Mouse (Mus musculus): Measurements from ENCODE around the gene Tnp2.
"Not testable (repeated sequence)": the region's sequence is repeated elsewhere in the genome, so short reads cannot be mapped to it uniquely, and the experiment has no call there.

Tnp2 gene

GRCm38 (mm10) chr16:10788271-10788670 is at the start of gene Tnp2:
Tnp2 (minus strand) TSS chr16:10788660.
- no peak for DNase-seq

GRCm38 (mm10) chr16:10837903-10838302 is 49.4 kb upstream of the Tnp2 start:
- DNase-seq, result no peak

- DNase-seq, result no peak
Measured at GRCm38 (mm10) chr16:10837250-10837649, 48.8 kb upstream of the Tnp2 start.

- no peak for DNase-seq
Measured at GRCm38 (mm10) chr16:10836388-10836787, 47.9 kb upstream of the Tnp2 start.

- DNase-seq, result peak; percentile 84
Measured at GRCm38 (mm10) chr16:10834911-10835587, 46.6 kb upstream of the Tnp2 start, which contains the start of gene Rmi2. Rmi2 (plus strand) TSS chr16:10835059.

- no peak for DNase-seq
Measured at GRCm38 (mm10) chr16:10834542-10834910, 46.1 kb upstream of the Tnp2 start.

- DNase-seq, result no peak
Measured at GRCm38 (mm10) chr16:10828461-10828805, 40.0 kb upstream of the Tnp2 start.

- no peak for DNase-seq
Measured at GRCm38 (mm10) chr16:10827766-10828460, 39.5 kb upstream of the Tnp2 start.

- DNase-seq, result no peak
Measured at GRCm38 (mm10) chr16:10827269-10827668, 38.8 kb upstream of the Tnp2 start.

GRCm38 (mm10) chr16:10825840-10826239 is 37.4 kb upstream of the Tnp2 start:
- DNase-seq, result no peak

GRCm38 (mm10) chr16:10824536-10824935 is 36.1 kb upstream of the Tnp2 start:
- no peak for DNase-seq

- DNase-seq, result no peak
Measured at GRCm38 (mm10) chr16:10821387-10821786, 32.9 kb upstream of the Tnp2 start.

GRCm38 (mm10) chr16:10819966-10820365 is 31.5 kb upstream of the Tnp2 start:
- no peak for DNase-seq

GRCm38 (mm10) chr16:10818579-10819135 is 30.2 kb upstream of the Tnp2 start:
- DNase-seq, result no peak

- no peak for DNase-seq
Measured at GRCm38 (mm10) chr16:10814864-10815263, 26.4 kb upstream of the Tnp2 start.

GRCm38 (mm10) chr16:10813726-10814125 is 25.3 kb upstream of the Tnp2 start:
- no peak for DNase-seq

GRCm38 (mm10) chr16:10812865-10813371 is 24.5 kb upstream of the Tnp2 start, which contains the start of gene Gm11172:
Gm11172 (plus strand) TSS chr16:10812915.
- no peak for DNase-seq

GRCm38 (mm10) chr16:10810376-10810775 is 21.9 kb upstream of the Tnp2 start:
- DNase-seq, result peak; percentile 23

GRCm38 (mm10) chr16:10805789-10806527 is 17.5 kb upstream of the Tnp2 start, which contains the start of gene Prm1:
Prm1 (minus strand) TSS chr16:10805839.
- DNase-seq, result no peak

GRCm38 (mm10) chr16:10802420-10802819 is 14.0 kb upstream of the Tnp2 start:
- not testable (repeated sequence) for DNase-seq

- DNase-seq, result no peak
Measured at GRCm38 (mm10) chr16:10796034-10796433, 7.6 kb upstream of the Tnp2 start, which contains the start of gene Prm2. Prm2 (minus strand) TSS chr16:10796134.

- DNase-seq, result no peak
Measured at GRCm38 (mm10) chr16:10790702-10791101, 2.2 kb upstream of the Tnp2 start, which contains the start of gene Prm3. Prm3 (minus strand) TSS chr16:10790914.

- DNase-seq, result no peak
Measured at GRCm38 (mm10) chr16:10788866-10789265, 406 bp upstream of the Tnp2 start.

Measured in cerebellum, adult 11 months (tissue).